Mouse (Mus musculus) cerebellum, adult 2 months (tissue): Measurements from ENCODE around the gene Tradd.

Source experiments
- CTCF ChIP-seq: fragments of 200-500 bp; IDR thresholded peaks from 2 replicates; pipeline ENCODE4 v1.5.1; 2011; ENCODE audit warnings: low read depth, mild to moderate bottlenecking, control low read depth, low read length, moderate library complexity, borderline replicate concordance; ENCODE audit not compliant: insufficient read depth
- POLR2A ChIP-seq: fragments of 200-500 bp; IDR thresholded peaks from 2 replicates; pipeline ENCODE4 v1.6.1; 2011; ENCODE audit warnings: low read length, control low read depth, borderline replicate concordance; ENCODE audit not compliant: insufficient read depth

DNA sequence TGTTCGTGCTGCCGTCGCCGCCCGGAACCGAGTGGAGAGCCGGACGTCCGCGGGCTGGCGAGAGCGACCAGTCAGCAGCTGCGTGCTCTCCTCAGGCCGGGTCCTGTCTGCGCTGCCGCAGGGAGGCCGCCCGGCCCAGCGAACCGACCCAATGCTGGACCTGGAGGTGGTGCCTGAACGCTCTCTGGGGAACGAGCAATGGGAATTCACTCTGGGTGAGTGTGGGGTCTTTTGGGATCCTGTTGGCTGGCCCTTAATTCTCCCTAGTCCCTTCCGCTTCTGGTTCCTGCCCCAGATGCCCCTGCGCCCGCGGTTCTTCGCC, 39.2 kb downstream of the Tradd start:
- TF ChIP-seq CTCF (no peak), POLR2A (no peak)
